Mouse (Mus musculus) hematopoietic multipotent progenitor cell, adult 10-12 weeks (in vitro differentiated cells): ENCODE measurements around the gene Ces5a. TPM values are rescaled to one million over a fixed set of nuclear protein-coding genes. Genes with fewer than 3 reads are reported as not detected.

Source experiments
- polyA plus RNA-seq: library from polyadenylated mRNA; stranded (reverse); fragments of >175 nt; gene quantifications from 2 replicates; pipeline ENCODE4 v1.2.3, GENCODE M21; 2012; ENCODE audit warnings: low replicate concordance

The Ces5a gene
- polyA plus RNA-seq = not detected in 2 replicates

DNA sequence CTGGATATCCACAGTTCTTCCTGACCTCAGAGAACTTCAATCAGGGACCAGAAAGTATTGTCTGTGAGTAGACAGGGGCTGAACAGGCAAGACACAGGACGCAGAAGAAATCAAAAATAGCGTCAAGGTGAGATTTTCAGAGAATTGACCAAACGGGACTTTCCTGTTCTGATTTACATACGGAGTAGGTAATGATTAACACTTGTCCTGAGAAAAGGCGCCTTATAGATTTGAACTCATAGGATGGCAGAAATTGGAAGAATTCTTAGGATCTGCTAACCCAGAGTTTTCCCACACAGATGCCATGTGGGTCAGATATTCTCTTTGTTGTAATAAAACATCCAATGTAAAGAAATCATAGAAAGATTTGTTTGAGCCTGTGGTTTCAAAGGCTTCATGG lies at the start of gene Ces5a:
TSS of gene Ces5a (minus strand) at position 101 of the 400 bp plus-strand sequence.

Other genes starting within 250 kb of the Ces5a start
- not detected in 2 replicates for gene Ces1g, start 198.5 kb downstream of the Ces5a start, polyA plus RNA-seq
- not detected in 2 replicates for gene Ces1h, start 156.1 kb downstream of the Ces5a start, polyA plus RNA-seq